Mouse (Mus musculus) cerebellum, postnatal 4 days (tissue): ENCODE measurements at regions not wholly inside any gene's neighbourhood (a gene's known extent, or its start where the extent isn't known, plus 50 kb on each side); places are given as distances from the start of the nearest gene placed in this dataset.
"Not testable (repeated sequence)": the region's sequence is repeated elsewhere in the genome, so short reads cannot be mapped to it uniquely, and the experiment has no call there.

Experiments
- DNase-seq, 2 experiments: peaks; one replicate each; pipeline ENCODE4 v3.0.0; 2022; ENCODE audit warnings: low spot score in 2 of 2, mixed read lengths in 1 of 2

DNA sequence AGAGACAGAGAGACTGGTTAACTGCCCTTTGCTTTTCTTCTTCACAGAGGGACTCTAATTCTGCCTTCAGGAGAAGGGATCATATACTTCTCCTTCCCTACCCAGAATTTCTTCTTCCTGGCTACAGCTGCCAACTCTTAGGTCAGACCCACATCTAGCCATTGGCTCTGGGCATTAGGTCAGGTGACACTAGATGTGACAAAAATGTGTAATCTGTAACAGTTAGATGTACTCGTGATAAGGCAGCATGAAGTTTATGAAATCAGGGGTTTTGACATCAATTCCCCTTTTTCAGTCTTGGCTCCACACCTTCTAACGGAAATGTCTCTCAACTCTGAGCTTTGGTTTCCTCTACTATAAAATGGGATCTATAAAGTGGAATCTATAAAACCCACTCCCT is 428.4 kb downstream of the Bmper start:
- no peak for DNase-seq

DNA sequence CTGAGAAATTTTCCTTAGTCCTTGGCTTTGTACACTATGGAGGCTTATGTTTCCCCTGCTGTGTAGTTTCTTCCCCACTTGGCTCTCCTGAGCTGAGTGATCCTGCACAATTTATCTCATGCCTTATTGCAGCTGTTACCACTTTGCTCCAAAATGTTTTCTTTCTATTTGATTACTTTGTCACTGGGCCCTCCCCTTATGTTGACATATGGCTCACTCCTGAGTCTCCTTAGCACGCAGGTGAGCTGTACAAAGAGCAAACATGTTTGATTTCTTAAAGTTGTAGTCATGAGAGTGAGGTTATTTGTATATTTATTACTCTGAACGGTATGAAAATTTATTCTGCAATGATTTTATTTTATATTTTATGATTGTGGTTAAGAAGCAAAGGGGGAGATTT is 430.2 kb downstream of the Bmper start:
- DNase-seq: no peak

DNA sequence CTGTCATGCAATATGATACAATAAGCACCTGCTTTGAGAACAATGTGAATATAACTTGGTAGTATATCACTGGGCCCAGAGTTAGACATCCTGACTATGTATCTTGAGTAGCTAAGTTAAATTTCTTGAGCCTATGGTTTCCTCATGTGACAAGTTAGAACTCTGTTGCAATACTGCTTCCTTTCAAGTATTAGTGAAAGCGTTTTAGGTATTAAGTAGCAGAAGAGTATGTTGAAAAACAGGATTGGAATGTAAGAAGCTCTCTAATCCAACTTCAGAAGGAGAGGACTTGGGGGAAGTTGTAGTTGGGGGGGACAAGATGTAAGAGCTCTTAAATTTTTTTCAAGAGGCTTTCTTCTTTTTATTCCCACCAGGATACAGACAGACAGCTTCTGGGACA is 431.9 kb downstream of the Bmper start:
- no peak for DNase-seq

DNA sequence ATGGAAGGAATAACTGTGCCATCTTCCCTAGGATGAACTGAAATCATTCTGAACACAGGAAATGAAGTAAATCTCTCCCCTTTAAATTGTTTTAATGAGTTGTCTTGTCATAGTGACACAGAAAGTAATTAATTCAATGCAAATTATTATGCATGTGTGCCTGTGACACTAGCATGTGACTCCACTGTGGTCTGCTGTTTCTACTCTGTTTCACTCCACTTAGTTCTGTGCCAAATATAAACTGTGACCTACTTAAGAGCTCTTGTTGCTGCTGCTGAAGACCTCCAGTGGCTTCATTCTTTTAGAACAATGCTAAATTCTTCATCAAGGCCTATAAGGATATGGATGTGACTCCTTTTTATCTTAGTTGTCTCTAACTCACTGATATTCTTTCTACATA is 431.8 kb upstream of the Npsr1 start:
- DNase-seq: no peak

DNA sequence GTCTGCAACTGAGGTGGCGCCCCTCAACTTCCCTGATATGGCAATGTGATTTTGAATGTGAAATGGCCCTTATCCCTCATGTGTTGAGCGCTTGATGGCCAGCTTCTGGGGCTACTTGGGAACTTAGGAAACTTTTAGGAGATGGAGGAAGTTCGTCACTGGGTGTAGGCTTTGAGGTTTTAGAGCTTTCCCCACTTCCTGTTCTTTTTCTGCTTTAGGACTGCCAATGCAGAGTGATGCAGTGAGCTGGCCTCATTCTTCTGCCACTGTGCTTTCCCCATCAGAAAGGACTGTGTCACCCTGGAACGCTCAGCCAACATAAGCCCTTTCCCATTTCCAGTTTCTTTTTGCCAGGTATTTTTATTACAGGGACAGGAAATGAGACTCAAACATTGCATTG is 428.6 kb upstream of the Npsr1 start:
- no peak for DNase-seq

DNA sequence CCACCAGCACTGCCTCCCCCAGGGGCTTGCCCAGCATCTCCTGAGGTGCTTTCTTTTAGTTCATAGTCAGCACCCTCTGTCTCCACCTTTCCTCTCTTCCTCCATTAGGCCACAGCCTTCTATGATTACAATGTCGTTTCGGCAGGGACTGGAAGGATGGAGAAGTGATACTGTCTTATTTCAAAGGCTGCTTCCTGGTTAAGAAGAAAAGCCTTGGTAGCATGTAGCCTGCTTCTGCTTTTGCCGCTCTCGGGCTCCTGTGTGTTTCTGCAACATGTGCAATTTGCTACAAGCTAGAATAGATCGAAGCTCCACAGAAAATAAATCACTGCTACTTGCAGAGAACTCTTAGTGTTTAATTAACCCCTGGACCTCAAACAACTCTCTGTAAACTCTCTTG is 427.2 kb upstream of the Npsr1 start:
- DNase-seq: no peak

DNA sequence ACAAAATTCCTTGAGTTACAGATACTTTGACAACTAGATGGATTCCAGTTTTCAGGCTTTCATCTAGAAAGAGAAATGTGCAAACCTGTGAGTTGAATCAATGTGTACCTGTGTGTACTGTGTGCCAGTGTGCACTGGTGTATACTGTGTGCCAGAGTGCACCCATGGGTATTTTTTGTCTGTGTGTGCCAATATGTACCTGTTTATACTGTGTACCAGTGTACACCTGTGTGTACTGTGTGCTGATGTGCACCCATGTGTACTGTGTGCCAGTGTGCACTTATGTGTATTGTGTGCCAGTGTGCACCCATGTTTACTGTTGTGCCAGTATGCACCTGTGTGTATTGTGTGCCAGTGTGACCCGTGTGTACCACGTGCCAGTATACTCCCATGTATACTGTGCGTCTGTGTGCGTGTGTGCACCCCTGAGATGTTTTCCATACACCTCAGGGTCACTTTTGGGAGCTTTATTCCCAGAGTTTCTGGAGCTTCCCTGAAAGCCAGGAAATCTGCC is 424.4 kb upstream of the Npsr1 start:
- DNase-seq: no peak

DNA sequence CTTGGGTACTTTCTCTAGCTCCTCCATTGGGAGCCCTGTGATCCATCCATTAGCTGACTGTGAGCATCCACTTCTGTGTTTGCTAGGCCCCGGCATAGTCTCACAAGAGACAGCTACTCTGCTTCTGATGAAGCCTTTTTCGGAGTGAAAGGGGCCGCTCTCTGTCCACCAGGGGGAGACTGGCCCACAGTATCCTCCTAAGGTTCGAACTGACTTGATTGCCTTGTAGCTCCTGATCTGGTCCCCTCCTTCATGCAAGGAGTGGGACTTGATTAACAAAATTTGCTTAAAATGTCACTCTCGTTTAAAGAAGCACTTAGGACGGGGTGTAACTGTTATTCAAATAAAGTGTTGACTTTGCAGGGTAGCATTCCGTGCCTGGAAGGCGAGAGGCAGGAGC is 423.0 kb upstream of the Npsr1 start:
- peak in 1 of 2 experiments; percentile 32 for DNase-seq

DNA sequence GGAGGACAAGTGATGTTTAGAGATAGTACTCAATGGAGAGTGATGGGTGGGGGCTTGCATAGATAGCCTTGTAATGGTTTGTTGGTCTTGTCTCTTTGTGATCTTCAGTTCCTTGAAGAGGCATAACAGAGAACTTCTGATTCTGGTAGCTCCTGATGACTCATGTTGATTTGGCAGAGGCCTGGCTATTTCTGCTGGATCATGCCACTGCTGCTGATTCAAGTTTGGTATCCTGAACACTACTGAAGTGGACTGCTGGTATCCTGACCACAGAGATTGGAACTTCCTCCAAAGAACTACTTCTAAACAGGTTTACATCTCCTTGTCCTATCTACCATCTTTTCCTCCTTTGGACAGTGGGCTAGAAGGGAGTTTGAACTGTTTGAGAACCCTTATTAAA is 408.3 kb upstream of the Npsr1 start:
- DNase-seq: no peak

DNA sequence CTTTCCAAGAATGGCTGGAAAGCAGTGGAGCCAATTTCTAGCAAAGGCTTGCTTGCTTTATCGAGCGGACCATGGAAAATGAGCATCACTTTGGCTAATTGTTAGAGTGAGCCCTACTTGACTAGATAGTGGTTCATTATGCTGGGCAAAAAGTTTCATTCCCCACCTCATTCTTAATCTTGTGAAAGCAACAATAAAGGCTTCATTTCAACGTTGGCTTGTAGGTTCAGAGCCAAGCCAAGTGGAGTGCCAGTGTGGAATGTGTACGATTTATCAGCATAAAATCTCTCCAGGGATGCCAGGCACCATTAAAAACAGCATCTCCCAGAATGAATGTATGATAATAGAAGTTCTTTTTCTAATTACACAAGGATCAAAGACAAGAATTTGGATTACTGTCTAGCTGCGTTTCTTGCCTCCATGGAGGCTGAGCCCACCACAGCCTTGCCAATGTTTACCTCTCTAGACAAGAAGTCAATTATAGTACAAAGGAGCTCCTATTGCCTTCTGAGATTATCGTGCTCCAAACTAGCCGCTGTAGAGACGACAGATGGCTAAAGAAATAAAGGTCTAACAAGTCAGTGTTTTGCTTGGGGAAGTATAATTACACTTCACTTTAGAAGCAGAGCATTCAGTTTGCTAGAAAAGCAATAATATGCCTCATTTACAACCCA is 404.9 kb upstream of the Npsr1 start:
- DNase-seq: no peak

DNA sequence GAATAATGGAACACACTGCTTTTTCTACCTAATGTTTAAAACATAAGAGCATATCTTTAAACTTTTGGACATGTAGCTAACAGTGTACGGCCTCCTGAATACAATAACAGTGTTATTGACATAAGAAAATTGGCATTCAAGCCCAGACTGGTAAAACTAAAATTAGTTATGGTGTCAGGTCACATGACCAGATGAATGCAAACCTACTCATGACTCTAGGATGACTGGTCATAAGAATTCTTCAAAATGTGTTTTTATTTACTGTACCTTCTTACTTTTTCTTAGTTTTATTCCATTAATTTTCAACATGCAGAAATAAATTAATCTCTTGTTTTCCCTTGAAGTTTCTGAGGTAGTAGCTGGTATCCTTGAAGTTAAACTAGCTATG is 404.4 kb upstream of the Npsr1 start:
- no peak for DNase-seq

DNA sequence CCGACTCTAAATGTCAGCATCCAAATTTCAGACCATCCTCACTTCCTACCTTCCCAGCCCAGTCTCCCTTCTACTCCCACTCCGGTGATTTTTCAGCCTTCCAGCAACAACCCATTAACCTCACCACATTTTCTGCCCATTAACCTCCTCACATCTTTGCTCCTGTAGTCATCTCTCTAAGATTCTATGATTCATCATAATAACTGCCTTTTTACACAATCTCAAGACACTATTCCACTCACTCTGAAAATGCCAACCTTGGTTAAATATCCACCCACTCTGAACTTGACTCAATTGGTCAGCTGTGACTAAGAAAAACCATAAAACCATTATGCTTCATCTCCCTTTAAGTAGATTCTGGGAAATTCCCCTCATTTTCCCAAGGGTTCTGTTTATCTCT is 403.3 kb upstream of the Npsr1 start:
- no peak for DNase-seq

DNA sequence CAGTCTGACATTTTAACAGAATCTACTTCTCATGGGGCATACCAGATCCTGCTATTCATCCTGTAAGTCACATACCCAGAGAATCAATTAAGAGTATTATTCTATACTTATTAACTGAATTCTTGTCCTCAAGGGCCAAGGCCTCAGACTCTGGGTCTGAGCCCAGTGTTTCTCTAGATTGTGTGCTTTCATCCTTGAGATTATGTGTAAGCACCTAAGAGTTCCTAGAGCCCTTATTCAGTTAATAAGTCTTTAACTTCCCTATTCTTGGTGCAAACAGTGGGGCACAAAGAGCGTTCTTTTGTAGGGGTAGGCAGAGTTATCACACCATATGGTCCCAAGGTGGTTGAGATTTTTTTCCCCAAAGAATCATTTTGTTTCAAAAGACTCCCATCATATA is 397.2 kb upstream of the Npsr1 start:
- DNase-seq: no peak

DNA sequence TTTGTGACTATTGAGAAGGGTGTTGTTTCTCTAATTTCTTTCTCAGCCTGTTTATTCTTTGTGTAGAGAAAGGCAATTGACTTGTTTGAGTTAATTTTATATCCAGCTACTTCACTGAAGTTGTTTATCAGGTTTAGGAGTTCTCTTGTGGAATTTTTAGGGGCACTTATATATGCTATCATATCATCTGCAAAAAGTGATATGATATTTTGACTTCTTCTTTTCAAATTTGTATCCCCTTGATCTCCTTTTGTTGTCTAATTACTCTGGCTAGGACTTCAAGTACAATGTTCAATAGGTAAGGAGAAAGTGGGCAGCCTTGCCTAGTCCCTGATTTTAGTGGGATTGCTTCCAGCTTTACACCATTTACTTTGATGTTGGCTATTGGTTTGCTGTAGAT is 380.2 kb upstream of the Npsr1 start:
- DNase-seq: not testable (repeated sequence)

DNA sequence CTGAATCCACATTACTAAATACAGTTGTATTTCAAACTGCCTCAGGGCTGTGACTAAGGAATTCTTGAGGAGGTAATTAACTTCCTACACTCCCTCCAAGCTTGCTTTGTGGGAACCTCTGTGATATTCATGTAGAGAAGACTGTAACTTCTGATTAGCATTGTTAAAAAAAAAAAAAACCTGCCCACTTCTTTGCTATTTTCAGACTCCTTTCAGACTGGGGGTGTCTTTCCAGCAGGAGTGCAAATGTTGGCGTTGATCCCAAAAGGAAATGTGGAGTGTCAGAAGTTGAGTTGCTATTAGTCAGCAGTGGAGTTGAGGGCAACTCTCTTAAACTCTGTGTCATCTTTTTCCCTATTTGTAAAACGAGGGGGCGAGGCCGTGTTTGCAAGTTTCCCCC is 369.0 kb upstream of the Npsr1 start:
- no peak for DNase-seq

DNA sequence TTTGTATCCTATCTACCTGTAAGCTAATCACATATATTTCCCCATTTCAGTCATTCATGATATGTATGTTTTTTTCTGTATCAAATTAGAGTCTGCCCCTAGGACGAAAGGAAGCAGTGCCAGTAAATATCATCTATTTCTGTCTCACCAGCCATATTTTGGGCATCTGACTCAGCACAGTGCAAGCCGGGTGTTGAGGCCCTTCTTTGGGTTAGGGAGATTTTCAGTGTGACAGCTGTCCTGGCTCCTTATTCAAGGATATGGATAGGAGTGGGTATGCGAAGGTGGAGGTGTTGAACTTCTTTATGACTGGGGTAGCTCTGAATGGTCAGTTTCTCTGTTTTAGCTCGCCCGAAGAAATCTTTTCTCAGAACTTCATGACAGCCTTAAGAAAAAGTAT is 345.3 kb upstream of the Npsr1 start:
- DNase-seq: no peak

DNA sequence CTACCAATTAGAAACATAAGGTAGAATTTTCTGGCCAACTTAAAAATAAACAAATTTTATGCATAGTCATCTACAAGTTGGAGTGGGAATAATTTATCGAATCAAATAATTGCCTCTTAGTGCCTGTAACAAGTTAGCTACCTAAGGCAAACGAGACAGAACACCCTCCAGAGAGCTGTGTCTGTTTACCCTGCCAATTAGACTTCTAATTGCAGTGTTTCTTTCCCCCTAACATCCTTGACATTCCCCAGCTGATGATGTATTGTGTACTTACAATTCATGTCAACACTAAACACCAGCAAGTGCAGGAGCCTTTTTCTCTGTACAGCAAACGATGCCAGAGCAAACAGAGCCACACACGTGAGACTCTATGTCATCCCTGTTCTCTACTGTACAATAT is 311.1 kb upstream of the Npsr1 start:
- DNase-seq: no peak
